Mouse (Mus musculus) cerebellum, postnatal 14 days (tissue): Measurements from ENCODE around the gene Vash1.

Source experiments
- DNase-seq, 2 experiments: peaks; one replicate each; pipeline ENCODE4 v3.0.0; 2021; ENCODE audit warnings: mixed read lengths in 2 of 2

The Vash1 gene

GRCm38 (mm10) chr12:86678591-86679545 lies at the start of gene Vash1:
TSS of gene Vash1 (plus strand) at chr12:86678700.
- peak; percentile 85 to 90 for DNase-seq

- DNase-seq: no peak
Observed at GRCm38 (mm10) chr12:86628783-86629172, 49.7 kb upstream of the Vash1 start.

- peak; percentile 69 to 78 for DNase-seq
Observed at GRCm38 (mm10) chr12:86641763-86642162, 36.7 kb upstream of the Vash1 start.

GRCm38 (mm10) chr12:86644512-86645273 lies 33.8 kb upstream of the Vash1 start:
- peak; percentile 31 to 41 for DNase-seq

GRCm38 (mm10) chr12:86645494-86645893 lies 33.0 kb upstream of the Vash1 start:
- DNase-seq: no peak

- peak; percentile 61 to 72 for DNase-seq
Observed at GRCm38 (mm10) chr12:86646831-86647230, 31.7 kb upstream of the Vash1 start.

GRCm38 (mm10) chr12:86647279-86647678 lies 31.2 kb upstream of the Vash1 start:
- peak; percentile 50 to 67 for DNase-seq

GRCm38 (mm10) chr12:86647736-86648135 lies 30.8 kb upstream of the Vash1 start:
- no peak for DNase-seq

GRCm38 (mm10) chr12:86648489-86648888 lies 30.0 kb upstream of the Vash1 start:
- DNase-seq: no peak

GRCm38 (mm10) chr12:86651301-86651860 lies 27.1 kb upstream of the Vash1 start:
- DNase-seq: no peak

GRCm38 (mm10) chr12:86652570-86653041 lies 25.9 kb upstream of the Vash1 start:
- DNase-seq: peak; percentile 72 to 87

GRCm38 (mm10) chr12:86659447-86659968 lies 19.0 kb upstream of the Vash1 start:
- no peak for DNase-seq

GRCm38 (mm10) chr12:86660466-86660865 lies 18.0 kb upstream of the Vash1 start:
- DNase-seq: peak in 1 of 2 experiments; percentile 24

GRCm38 (mm10) chr12:86665656-86666055 lies 12.8 kb upstream of the Vash1 start:
- peak in 1 of 2 experiments; percentile 32 for DNase-seq

- peak; percentile 58 to 61 for DNase-seq
Observed at GRCm38 (mm10) chr12:86668404-86668803, 10.1 kb upstream of the Vash1 start.

- no peak for DNase-seq
Observed at GRCm38 (mm10) chr12:86672105-86672504, 6.4 kb upstream of the Vash1 start.

GRCm38 (mm10) chr12:86672507-86672906 lies 6.0 kb upstream of the Vash1 start:
- DNase-seq: no peak

- DNase-seq: peak in 1 of 2 experiments; percentile 58
Observed at GRCm38 (mm10) chr12:86679546-86679930, 1.0 kb downstream of the Vash1 start.

- peak in 1 of 2 experiments; percentile 44 for DNase-seq
Observed at GRCm38 (mm10) chr12:86679991-86680491, 1.5 kb downstream of the Vash1 start.

GRCm38 (mm10) chr12:86680591-86681193 lies 2.2 kb downstream of the Vash1 start:
- peak; percentile 59 to 68 for DNase-seq

- DNase-seq: no peak
Observed at GRCm38 (mm10) chr12:86681626-86682025, 3.1 kb downstream of the Vash1 start.

GRCm38 (mm10) chr12:86682178-86682577 lies 3.7 kb downstream of the Vash1 start:
- DNase-seq: no peak
